Mouse (Mus musculus) intestine, embryonic 16.5 days (tissue): ENCODE data around the gene C2cd4d. TPM values are rescaled to one million over a fixed set of nuclear protein-coding genes. Genes with fewer than 3 reads are reported as not detected.

Experiments used
- ATAC-seq: fragments of 200-750 bp; cut with Nextera tagmentation; 2 replicates; pipeline ENCODE4 v1.8.0; 2017; ENCODE audit warnings: moderate TSS enrichment, moderate library complexity
- H3K27ac ChIP-seq: fragments of 300-500 bp; sonication (generic); 2 replicates; pipeline ENCODE4 v1.5.1; 2014; ENCODE audit warnings: mild to moderate bottlenecking, low read length
- H3K27me3 ChIP-seq: fragments of 300-500 bp; sonication (generic); replicated peaks from 2 replicates; pipeline ENCODE4 v1.6.1; 2014; ENCODE audit warnings: low read length, control low read depth, mixed read lengths; ENCODE audit not compliant: control insufficient read depth, insufficient read depth
- H3K36me3 ChIP-seq: fragments of 300-500 bp; sonication (generic); 2 replicates; pipeline ENCODE4 v1.6.1; 2014; ENCODE audit warnings: low read length, control low read depth; ENCODE audit not compliant: control insufficient read depth, insufficient read depth
- H3K4me1 ChIP-seq: fragments of 300-500 bp; sonication (generic); 2 replicates; pipeline ENCODE4 v1.6.1; 2014; ENCODE audit warnings: low read length, control low read depth, mixed read lengths; ENCODE audit not compliant: control insufficient read depth, insufficient read depth
- H3K4me2 ChIP-seq: fragments of 300-500 bp; sonication (generic); 2 replicates; pipeline ENCODE4 v1.6.1; 2014; ENCODE audit warnings: low read depth, low read length, control low read depth
- H3K4me3 ChIP-seq: fragments of 300-500 bp; sonication (generic); 2 replicates; pipeline ENCODE4 v1.5.1; 2014; ENCODE audit warnings: mild to moderate bottlenecking, low read length
- H3K9ac ChIP-seq: fragments of 300-500 bp; sonication (generic); 2 replicates; pipeline ENCODE4 v1.6.1; 2014; ENCODE audit warnings: low read depth, low read length
- H3K9me3 ChIP-seq: fragments of 300-500 bp; sonication (generic); 2 replicates; pipeline ENCODE4 v1.6.1; 2016; ENCODE audit warnings: low read length, control low read depth; ENCODE audit not compliant: control insufficient read depth
- WGBS: fragments of 180-500 bp; shearing (Covaris S2); extraction: QIAGEN DNeasy Blood & Tissue Kit; methylation state at CpG from one replicate; pipeline ENCODE4 v1.1.7; 2014; 5-methylcytosine and 5-hydroxymethylcytosine counted together
- polyA plus RNA-seq: library from polyadenylated mRNA; unstranded; fragments of >200 nt; fragmentation: Nextera tagmentation; extraction: Ambion mirVana; gene quantifications from 2 replicates; pipeline ENCODE4 v1.2.1, GENCODE M21; 2015

Gene C2cd4d
- polyA plus RNA-seq, 1 experiment from 2014 or later, result 0.71 TPM

DNA sequence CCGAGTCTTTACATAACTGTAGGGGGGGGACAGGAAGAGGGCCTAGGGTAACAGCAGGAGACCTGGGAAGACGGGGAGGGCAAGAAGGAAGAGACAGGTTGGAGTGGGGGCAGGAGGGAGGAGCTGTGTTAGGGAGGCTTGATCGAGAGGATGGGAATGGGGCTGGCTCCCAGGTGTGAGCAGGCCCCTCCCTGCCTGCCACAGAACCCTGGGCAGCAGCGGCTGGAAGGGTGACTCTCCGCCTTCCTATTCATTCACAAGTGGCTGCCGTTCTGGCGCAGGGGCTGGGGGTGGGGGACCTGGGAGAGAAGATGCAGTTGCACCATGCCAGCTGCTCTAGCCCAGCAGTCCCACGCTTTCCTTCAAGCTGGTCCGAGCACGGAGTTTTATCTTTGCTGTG lies 10.9 kb downstream of the C2cd4d start:
- 10% methylated on average over 10 of the region's 10 CpGs for WGBS
- ATAC-seq, result peak; percentile 55
- Histone ChIP-seq H3K4me3 (peak overlapping the region; percentile 44), H3K27me3 (no peaks in the 10 kb centered on the region), H3K9ac (peak overlapping the region; percentile 50), H3K36me3 (no peaks in the 10 kb centered on the region), H3K4me2 (peak overlapping the region; percentile 53), H3K4me1 (peaks cover 30% of the 10 kb centered on the region), H3K9me3 (no peaks in the 10 kb centered on the region), H3K27ac (peak overlapping the region; percentile 52)

DNA sequence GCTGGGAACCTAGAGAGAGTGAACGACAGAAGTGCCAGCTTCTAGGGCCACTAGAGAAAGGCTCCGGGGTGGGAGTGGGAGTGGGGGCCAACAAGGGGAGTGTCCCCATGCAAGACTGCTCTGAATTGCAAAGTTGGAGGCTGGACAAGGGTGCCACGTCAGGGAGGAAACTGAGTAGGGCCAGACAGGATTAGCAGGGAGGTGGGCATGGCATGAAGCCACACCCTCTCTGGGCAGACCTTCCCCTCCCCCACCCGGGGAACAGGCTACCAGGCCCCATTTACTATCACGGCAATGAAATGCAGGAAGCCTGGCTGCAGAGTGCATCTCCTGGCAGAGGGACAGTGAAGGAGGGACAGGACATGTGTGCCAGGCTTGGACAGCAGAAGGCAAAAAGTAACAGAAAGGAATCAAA lies 11.4 kb downstream of the C2cd4d start:
- Histone ChIP-seq H3K4me1 (peaks cover 30% of the 10 kb centered on the region), H3K9me3 (no peaks in the 10 kb centered on the region), H3K4me3 (peak overlapping the region; percentile 44), H3K4me2 (peak overlapping the region; percentile 53), H3K9ac (peak overlapping the region; percentile 50), H3K27ac (peak overlapping the region; percentile 52), H3K36me3 (no peaks in the 10 kb centered on the region), H3K27me3 (no peaks in the 10 kb centered on the region)
- peak; percentile 50 for ATAC-seq
- 3% methylated on average over 5 of the region's 5 CpGs for WGBS

DNA sequence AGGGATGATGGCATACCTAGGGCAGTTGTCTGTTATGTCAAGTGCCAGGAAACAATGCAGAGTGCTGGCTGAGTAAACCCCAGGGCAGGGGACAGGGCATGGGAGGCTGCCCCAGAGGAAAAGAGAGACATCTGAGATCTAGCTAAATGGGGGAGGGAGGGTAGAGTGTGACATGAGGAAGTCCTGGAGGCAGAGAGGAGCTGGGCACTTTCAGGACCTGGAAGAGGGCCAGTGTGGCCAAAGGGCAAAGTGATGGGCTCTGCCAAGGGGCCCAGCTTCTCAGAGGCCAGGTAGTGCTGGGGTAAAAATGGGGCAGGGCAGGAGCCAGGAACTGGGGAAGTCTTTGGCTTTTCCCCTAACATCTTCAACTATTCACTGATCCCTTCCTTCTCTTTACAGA lies 12.4 kb downstream of the C2cd4d start:
- Histone ChIP-seq H3K36me3 (no peaks in the 10 kb centered on the region), H3K9ac (no peak overlapping the region), H3K27ac (no peak overlapping the region), H3K27me3 (no peaks in the 10 kb centered on the region), H3K4me2 (no peak overlapping the region), H3K9me3 (no peaks in the 10 kb centered on the region), H3K4me3 (no peak overlapping the region), H3K4me1 (peaks cover 30% of the 10 kb centered on the region)
- no peak for ATAC-seq

DNA sequence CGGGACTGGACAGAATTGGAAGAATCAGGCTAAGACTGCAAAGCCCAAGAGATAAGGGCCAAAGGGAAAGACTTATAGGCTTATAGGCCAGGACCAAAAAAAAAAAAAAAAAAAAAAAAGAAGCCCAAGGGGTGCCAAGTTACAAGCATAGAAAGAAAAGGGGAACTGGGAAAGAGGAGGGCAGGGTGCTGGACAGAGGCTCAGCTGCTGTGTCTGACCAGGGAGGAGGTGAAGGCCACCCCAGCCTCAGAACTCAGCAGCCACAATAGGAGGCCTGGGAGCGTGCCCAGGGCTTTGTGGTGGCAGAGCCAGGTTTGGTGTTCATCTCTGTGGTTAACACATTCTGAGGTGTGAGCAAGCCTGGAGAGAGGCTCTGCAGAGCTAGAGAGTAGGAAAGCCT lies 12.9 kb downstream of the C2cd4d start:
- WGBS, result 76% methylated on average over 2 of the region's 2 CpGs
- Histone ChIP-seq H3K36me3 (no peaks in the 10 kb centered on the region), H3K4me1 (peaks cover 30% of the 10 kb centered on the region), H3K27ac (no peak overlapping the region), H3K9ac (no peak overlapping the region), H3K4me3 (no peak overlapping the region), H3K4me2 (no peak overlapping the region), H3K9me3 (no peaks in the 10 kb centered on the region), H3K27me3 (no peaks in the 10 kb centered on the region)
- no peak for ATAC-seq

DNA sequence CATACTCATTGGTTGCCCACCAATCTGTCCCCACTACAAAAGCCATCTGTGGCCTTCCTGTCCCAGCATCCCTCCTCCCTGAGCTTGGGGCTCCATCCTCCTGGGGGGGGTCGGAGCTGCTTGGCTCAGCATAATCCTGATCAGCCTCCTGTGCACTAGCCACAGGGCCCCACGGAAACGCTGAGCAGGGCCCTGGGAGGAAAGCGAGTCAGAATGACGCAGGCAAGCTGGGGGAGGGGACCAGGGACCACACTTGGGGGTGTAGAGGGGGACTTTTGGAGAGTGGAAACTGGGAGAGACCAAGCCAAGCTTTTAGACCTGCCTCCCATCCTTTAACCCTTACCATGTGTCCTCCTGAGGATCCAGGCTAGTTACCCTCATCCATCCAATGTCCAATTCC lies 13.6 kb downstream of the C2cd4d start:
- Histone ChIP-seq H3K9me3 (no peaks in the 10 kb centered on the region), H3K27me3 (no peaks in the 10 kb centered on the region), H3K4me2 (no peak overlapping the region), H3K9ac (no peak overlapping the region), H3K4me1 (peaks cover 30% of the 10 kb centered on the region), H3K4me3 (no peak overlapping the region), H3K36me3 (no peaks in the 10 kb centered on the region), H3K27ac (no peak overlapping the region)
- 69% methylated on average over 5 of the region's 5 CpGs for WGBS
- ATAC-seq, result no peak

DNA sequence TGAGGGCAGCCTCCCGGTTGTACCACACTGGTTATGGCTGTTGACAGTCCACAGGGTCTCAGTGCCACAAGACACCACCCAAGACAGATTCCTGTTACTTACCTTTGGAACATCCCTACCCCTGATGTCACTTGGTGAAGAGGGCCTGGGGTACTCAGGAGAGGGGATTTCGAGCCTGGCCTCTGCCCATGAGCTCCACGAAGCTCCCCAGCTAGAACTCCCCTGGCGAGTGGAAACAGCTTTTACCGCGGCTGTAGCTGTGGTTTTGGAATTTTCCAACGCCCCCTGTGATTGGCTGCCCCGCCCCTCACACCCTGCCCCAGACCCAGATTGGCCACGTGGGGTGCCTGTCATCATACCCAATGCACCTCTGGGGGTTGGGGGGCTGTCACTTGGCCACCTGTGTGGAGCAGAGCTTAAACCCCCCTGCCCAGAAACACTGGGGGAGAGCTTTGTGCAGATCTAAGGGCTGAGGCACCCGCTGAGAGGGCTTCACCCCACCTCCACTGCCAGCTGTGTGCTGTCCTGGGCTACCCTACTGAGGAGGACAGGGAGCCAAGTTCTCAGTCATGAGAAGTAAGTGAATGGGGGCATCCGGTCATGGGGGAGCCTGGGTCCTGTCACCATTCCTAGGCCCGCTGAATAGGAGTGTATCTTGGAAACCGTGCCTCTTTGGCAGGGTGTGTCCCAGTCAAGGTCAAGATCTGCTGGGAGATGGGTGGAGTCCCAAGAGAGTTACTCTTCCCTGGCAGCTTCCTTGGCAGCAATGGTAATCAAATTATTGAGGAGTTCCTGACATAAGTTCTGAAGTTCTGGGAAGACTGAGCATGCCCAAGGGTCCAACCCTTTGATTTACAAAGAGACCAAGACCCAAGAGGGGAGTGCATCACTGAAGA lies 15.0 kb downstream of the C2cd4d start:
- Histone ChIP-seq H3K9me3 (no peaks in the 10 kb centered on the region), H3K4me3 (no peak overlapping the region), H3K27me3 (no peaks in the 10 kb centered on the region), H3K4me2 (no peak overlapping the region), H3K36me3 (no peaks in the 10 kb centered on the region), H3K4me1 (peaks cover 20% of the 10 kb centered on the region), H3K27ac (no peak overlapping the region), H3K9ac (no peak overlapping the region)
- no peak for ATAC-seq
- WGBS, result 17% methylated on average over 13 of the region's 13 CpGs

DNA sequence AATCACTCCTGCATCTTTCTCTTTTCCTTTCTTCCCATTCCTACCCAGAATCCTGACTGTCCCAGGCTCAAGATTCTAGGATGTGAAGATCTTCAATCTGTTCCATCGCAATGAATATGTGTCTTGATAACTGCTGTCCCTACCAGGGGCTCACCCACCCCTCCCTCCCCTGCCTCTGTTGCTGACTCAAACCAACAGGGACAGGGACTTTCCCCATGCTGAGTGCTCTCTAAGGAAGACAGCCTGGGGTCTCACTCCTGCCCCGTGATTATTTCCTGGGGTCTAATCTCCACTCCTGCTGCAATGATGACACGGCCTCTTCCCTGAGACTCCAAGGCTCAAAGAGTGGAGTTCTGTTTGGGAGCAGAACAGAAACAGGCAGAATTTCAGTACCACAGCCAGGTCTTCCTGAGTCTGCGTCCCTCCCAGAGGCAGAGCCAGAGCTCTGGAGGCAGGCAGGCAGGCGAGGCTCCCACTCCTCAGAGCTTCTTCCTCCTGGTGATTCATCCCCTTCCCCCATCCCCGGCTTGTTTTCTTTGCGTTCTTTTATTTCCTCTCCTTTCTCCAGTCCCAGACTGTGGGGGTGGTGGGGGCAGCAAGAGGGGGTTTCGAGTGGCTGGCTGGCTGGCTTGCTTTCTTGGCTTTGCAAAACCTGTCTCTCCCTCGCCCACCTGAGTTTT lies 17.7 kb downstream of the C2cd4d start:
- 28% methylated on average over 9 of the region's 9 CpGs for WGBS
- Histone ChIP-seq H3K9ac (no peak overlapping the region), H3K36me3 (no peaks in the 10 kb centered on the region), H3K4me1 (peaks cover 5% of the 10 kb centered on the region; the same call in 1 of the 2 replicates), H3K27ac (no peak overlapping the region), H3K9me3 (no peaks in the 10 kb centered on the region), H3K4me3 (no peak overlapping the region), H3K4me2 (no peak overlapping the region), H3K27me3 (no peaks in the 10 kb centered on the region)
- ATAC-seq, result no peak

DNA sequence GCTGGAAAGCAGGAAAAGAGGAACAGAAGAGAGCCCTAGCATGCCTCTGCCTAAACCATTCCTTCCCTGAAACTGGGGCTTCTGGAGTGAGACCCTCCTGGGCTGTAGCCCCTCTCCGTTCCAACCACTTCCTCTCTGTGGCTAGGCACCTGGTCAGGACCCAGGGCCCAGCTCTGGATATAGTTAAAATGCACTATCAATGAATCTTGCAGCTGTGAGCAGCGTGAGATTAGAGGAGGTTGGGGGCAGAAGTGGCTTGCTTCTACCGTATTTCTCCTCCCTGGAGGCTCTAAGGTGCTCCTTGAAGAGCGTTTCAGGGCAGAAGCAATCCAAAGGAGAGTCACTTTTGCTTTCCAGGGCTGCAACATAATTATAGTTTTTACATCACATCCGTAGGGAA lies 20.1 kb downstream of the C2cd4d start:
- 72% methylated on average over 5 of the region's 5 CpGs for WGBS
- Histone ChIP-seq H3K36me3 (no peaks in the 10 kb centered on the region), H3K4me2 (no peak overlapping the region), H3K9me3 (no peaks in the 10 kb centered on the region), H3K4me1 (peaks cover 3% of the 10 kb centered on the region; the same call in 1 of the 2 replicates), H3K4me3 (no peak overlapping the region), H3K27me3 (no peaks in the 10 kb centered on the region), H3K9ac (no peak overlapping the region), H3K27ac (no peak overlapping the region)
- no peak for ATAC-seq

DNA sequence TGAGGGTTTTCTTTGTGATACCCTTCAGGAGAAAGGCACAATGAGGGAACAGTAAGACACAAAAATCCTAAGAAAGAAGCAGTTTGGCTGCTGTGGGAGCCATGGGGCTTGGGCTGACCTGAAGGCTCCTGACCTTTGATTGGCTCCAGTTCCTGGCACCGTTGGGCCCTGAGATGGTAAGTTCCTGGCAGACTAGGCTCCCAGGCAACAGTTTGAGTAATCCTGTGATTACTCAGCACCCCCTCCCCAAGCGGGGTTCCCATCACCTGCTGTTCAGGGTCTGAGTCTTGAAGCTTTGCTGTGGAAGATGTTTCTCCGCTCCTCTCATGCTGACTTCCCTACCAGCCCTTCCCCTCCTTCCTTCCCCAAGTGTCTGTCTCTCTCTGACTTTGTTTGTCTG lies 21.2 kb downstream of the C2cd4d start:
- Histone ChIP-seq H3K36me3 (no peaks in the 10 kb centered on the region), H3K4me2 (no peak overlapping the region), H3K4me1 (no peaks in the 10 kb centered on the region), H3K4me3 (no peak overlapping the region), H3K27ac (no peak overlapping the region), H3K9ac (no peak overlapping the region), H3K27me3 (no peaks in the 10 kb centered on the region), H3K9me3 (no peaks in the 10 kb centered on the region)
- WGBS, result 72% methylated on average over 3 of the region's 3 CpGs
- ATAC-seq, result no peak
